Comparison of ENCODE assay signal across 23 mouse cellular contexts in the genomic region with DNA sequence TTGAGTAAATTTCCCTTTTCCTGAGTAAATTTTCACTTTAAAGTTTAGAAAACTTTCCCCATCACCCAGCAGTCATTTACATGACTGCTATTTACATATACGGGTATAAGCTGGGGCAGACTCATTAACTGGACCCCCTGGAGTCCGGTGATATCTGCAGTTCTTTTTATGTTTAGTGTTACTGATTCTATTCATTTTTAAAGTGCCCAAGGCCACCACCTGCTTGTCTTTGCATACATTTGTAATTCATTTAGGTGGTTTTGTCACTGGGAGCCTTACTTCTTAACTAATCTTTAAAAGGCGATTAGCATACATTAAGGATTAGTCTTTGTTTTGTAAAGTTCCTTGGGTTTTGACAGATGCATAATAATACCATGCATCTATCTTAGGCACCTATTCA. TPM values are rescaled to one million over a fixed set of nuclear protein-coding genes. Genes with fewer than 3 reads are reported as not detected.
DNase-seq lines count a peak whose midpoint lies in the region; ATAC-seq and TF ChIP-seq lines count a peak whose summit lies in the region.
"Had no signal": no experiment of that assay in that cellular context is flagged by ENCODE, and none has a peak within 500 bp of the region (broad histone marks: within the 10 kb centered on the region; RNA-seq: fewer than 3 reads in every experiment).

No protein-coding gene starts in this region.

- H3K9me3 ChIP-seq in midbrain, embryonic 11.5 days (ENCODE audit: control insufficient read depth, low read length), result no peaks in the 10 kb centered on the region
- H3K9me3 ChIP-seq in midbrain, embryonic 15.5 days, result no peaks in the 10 kb centered on the region
- no peaks in the 10 kb centered on the region for H3K9me3 ChIP-seq in CH12.LX (replicated peaks; ENCODE audit: low read length)
- H3K9me3 ChIP-seq: heart, embryonic 10.5 days; heart, embryonic 13.5 days had no signal

- no peak overlapping the region for H3K4me2 ChIP-seq in midbrain, embryonic 11.5 days
- no peak overlapping the region for H3K4me2 ChIP-seq in midbrain, embryonic 15.5 days
- peak overlapping the region; percentile 29 for H3K4me2 ChIP-seq in CH12.LX (ENCODE audit: insufficient read depth, low read depth, poor library complexity, severe bottlenecking)
- H3K4me2 ChIP-seq: forebrain, embryonic 13.5 days; heart, embryonic 13.5 days; hindbrain, embryonic 14.5 days had no signal

- no peak overlapping the region for H3K9ac ChIP-seq in midbrain, embryonic 11.5 days (ENCODE audit: low read length)
- H3K9ac ChIP-seq in midbrain, embryonic 15.5 days, result no peak overlapping the region
- peak overlapping the region; percentile 48; the same call in 1 of the 2 replicates for H3K9ac ChIP-seq in CH12.LX (ENCODE audit: insufficient read depth, low read depth)
- H3K9ac ChIP-seq: forebrain, embryonic 13.5 days; heart, embryonic 13.5 days; hindbrain, embryonic 14.5 days had no signal

- TF ChIP-seq POLR2A in CH12.LX (IDR thresholded peaks at IDR 0.05; ENCODE audit: low read depth, low read length), result no peak
- TF ChIP-seq POLR2A in cerebellum, adult 2 months (IDR thresholded peaks at IDR 0.05; ENCODE audit: borderline replicate concordance, insufficient read depth, low read length), result no peak

- TF ChIP-seq CTCF in CH12.LX (conservative IDR thresholded peaks at IDR 0.05 in 1 of 2, IDR thresholded peaks at IDR 0.05 in 1 of 2; ENCODE audit: low read depth in 2 of 2, low read length in 2 of 2), result no peak
- no peak for TF ChIP-seq CTCF in cerebellum, adult 2 months (IDR thresholded peaks at IDR 0.05; ENCODE audit: borderline replicate concordance, insufficient read depth, low read depth, low read length)

- TF ChIP-seq RAD21 in CH12.LX (IDR thresholded peaks at IDR 0.05; ENCODE audit: low read depth, low read length), result no peak

- no peaks in the 10 kb centered on the region for H3K27me3 ChIP-seq in midbrain, embryonic 11.5 days (ENCODE audit: control insufficient read depth, insufficient read depth, low read length)
- no peaks in the 10 kb centered on the region for H3K27me3 ChIP-seq in midbrain, embryonic 15.5 days (replicated peaks)
- H3K27me3 ChIP-seq in CH12.LX (replicated peaks), result no peaks in the 10 kb centered on the region
- H3K27me3 ChIP-seq in cerebellum, adult 2 months (ENCODE audit: control insufficient read depth, insufficient read depth, low read length), result no peaks in the 10 kb centered on the region
- H3K27me3 ChIP-seq: forebrain, embryonic 13.5 days; heart, embryonic 13.5 days had no signal

- in situ Hi-C loops in CH12.LX (cut with MboI; ENCODE audit: low pct_ligation_motif_present, low pct_unique_long_range_greater_than_20kb, low sequenced_read_pairs), result no loop called here

- dilution Hi-C loops in CH12.LX (cut with MboI; ENCODE audit: extremely low pct_ligation_motif_present, extremely low pct_unique_long_range_greater_than_20kb, low sequenced_read_pairs), result no loop called here

- no peak overlapping the region for H3K4me3 ChIP-seq in midbrain, embryonic 11.5 days (ENCODE audit: low read depth, low read length)
- no peak overlapping the region for H3K4me3 ChIP-seq in midbrain, embryonic 15.5 days
- peak overlapping the region in 1 of 3 experiments; percentile 43 for H3K4me3 ChIP-seq in CH12.LX (replicated peaks in 1 of 3; ENCODE audit: low read depth in 2 of 3, low read length in 2 of 3, poor library complexity in 1 of 3)
- no peak overlapping the region for H3K4me3 ChIP-seq in cerebellum, adult 2 months (replicated peaks; ENCODE audit: insufficient read depth, low read depth, low read length)
- H3K4me3 ChIP-seq: forebrain, embryonic 10.5 days; forebrain, embryonic 13.5 days; heart, embryonic 10.5 days; heart, embryonic 13.5 days had no signal

- no peak for DNase-seq in midbrain, embryonic 11.5 days (ENCODE audit: low spot score, missing footprints)
- no peak for DNase-seq in CH12.LX (ENCODE audit: extremely low read depth)
- peak; percentile 82 for DNase-seq in R1 (ENCODE audit: low read depth, low spot score)
- DNase-seq in cerebellum, adult 2 months, result no peak
- no peak for DNase-seq in kidney, postnatal 10 days
- DNase-seq: adrenal gland, adult 2 months; adrenal gland, postnatal 14 days; B cell, adult 2 months; cerebellum, adult 11-12 months; cerebellum, adult 9-10 months; cerebellum, postnatal 14 days; gastrocnemius, postnatal 25 days; heart, adult 18-20 months; heart, postnatal 14 days; heart, postnatal 4 days had no signal

- peaks cover 10% of the 10 kb centered on the region for H3K79me2 ChIP-seq in CH12.LX (replicated peaks; ENCODE audit: control insufficient read depth, extremely low read depth, insufficient read depth, poor library complexity, severe bottlenecking)

- no peak overlapping the region for H3K27ac ChIP-seq in midbrain, embryonic 11.5 days (ENCODE audit: low read depth, low read length)
- no peak overlapping the region for H3K27ac ChIP-seq in midbrain, embryonic 15.5 days
- peak overlapping the region; percentile 73; the same call in 1 of the 2 replicates for H3K27ac ChIP-seq in CH12.LX (ENCODE audit: insufficient read depth, low read depth)
- H3K27ac ChIP-seq in cerebellum, adult 2 months (ENCODE audit: insufficient read depth, low read length), result no peak overlapping the region
- H3K27ac ChIP-seq: forebrain, embryonic 10.5 days; forebrain, embryonic 13.5 days; heart, embryonic 10.5 days; heart, embryonic 13.5 days; hindbrain, embryonic 14.5 days; hindbrain, postnatal 0 days had no signal

- 0 out of 2 replicates have a peak, but pooled peaks have one; percentile 44 for ATAC-seq in midbrain, embryonic 11.5 days (ENCODE audit: low FRiP score)
- ATAC-seq in midbrain, embryonic 15.5 days (replicated peaks), result no peak
- ATAC-seq: forebrain, embryonic 13.5 days; hindbrain, postnatal 0 days; inflammation-experienced regulatory T-cells, adult 6 months had no signal

- no peak for TF ChIP-seq EP300 in CH12.LX (IDR thresholded peaks at IDR 0.05; ENCODE audit: low read length)

- H3K36me3 ChIP-seq in midbrain, embryonic 11.5 days (ENCODE audit: control insufficient read depth, insufficient read depth, low read length), result no peaks in the 10 kb centered on the region
- no peaks in the 10 kb centered on the region; the same call in 1 of the 2 replicates for H3K36me3 ChIP-seq in midbrain, embryonic 15.5 days (replicated peaks)
- H3K36me3 ChIP-seq in CH12.LX (replicated peaks in 1 of 2; ENCODE audit: control insufficient read depth in 1 of 2, insufficient read depth in 1 of 2, low read length in 1 of 2), result peaks cover 36 to 47% of the 10 kb centered on the region in 2 experiments

- 23% methylated on average over 3 of the region's 3 CpGs for WGBS in midbrain, embryonic 11.5 days
- 25% methylated on average over 3 of the region's 3 CpGs for WGBS in midbrain, embryonic 15.5 days
- 52% methylated on average over 3 of the region's 3 CpGs for WGBS in cerebellum, adult 2 months

- H3K4me1 ChIP-seq in midbrain, embryonic 11.5 days (ENCODE audit: control insufficient read depth, insufficient read depth, low read length), result peaks cover 3% of the 10 kb centered on the region; the same call in 1 of the 2 replicates
- H3K4me1 ChIP-seq in midbrain, embryonic 15.5 days, result no peaks in the 10 kb centered on the region
- H3K4me1 ChIP-seq in CH12.LX (ENCODE audit: control insufficient read depth in 1 of 2, insufficient read depth in 2 of 2), result peaks cover 4 to 42% of the 10 kb centered on the region in 2 experiments; a peak in 3 of 4 replicates
- H3K4me1 ChIP-seq in cerebellum, adult 2 months (ENCODE audit: control insufficient read depth, insufficient read depth, low read length), result no peaks in the 10 kb centered on the region
- H3K4me1 ChIP-seq: forebrain, embryonic 10.5 days; heart, embryonic 10.5 days had no signal

TF ChIP-seq in CH12.LX, 34 proteins besides CTCF, POLR2A, EP300 and RAD21:
- no peak for TF ChIP-seq SMC3 (IDR thresholded peaks at IDR 0.05; ENCODE audit: low read depth, low read length)
- 0 out of 2 replicates have a peak, but pooled peaks have one; percentile 17 for TF ChIP-seq BHLHE40 (IDR thresholded peaks at IDR 0.05; ENCODE audit: low read depth, low read length)
TF ChIP-seq in CH12.LX: peak in this region for 1.

RNA-seq across cellular contexts. Expression of a gene that starts 8.2 kb away (rescaled TPM):
- polyA plus RNA-seq in midbrain, embryonic 11.5 days (2014; fragmentation: Nextera tagmentation; extraction: Ambion mirVana), result 13.2 and 13.3 TPM in 2 replicates
- 21.7 and 22.1 TPM in 2 replicates for polyA plus RNA-seq in midbrain, embryonic 15.5 days (2015; fragmentation: Nextera tagmentation; extraction: Ambion mirVana)
- total RNA-seq in CH12.LX (2012; rRNA removed) (102 and 177 TPM in 2 replicates), CH12.LX (2014; rRNA removed) (91.7 and 119 TPM in 2 replicates)
- polyA plus RNA-seq in CH12.LX (2012; ENCODE audit: insufficient read length, low read depth), result 146 and 171 TPM in 2 replicates
- 47.9 and 50.5 TPM in 2 replicates for polyA plus RNA-seq in cerebellum, adult 2 months (2012; rRNA removed)

RNA-seq across cellular contexts. Expression of a gene that starts 14.0 kb away (rescaled TPM):
- polyA plus RNA-seq in midbrain, embryonic 11.5 days (2014; fragmentation: Nextera tagmentation; extraction: Ambion mirVana), result 10.1 and 11.2 TPM in 2 replicates
- polyA plus RNA-seq in midbrain, embryonic 15.5 days (2015; fragmentation: Nextera tagmentation; extraction: Ambion mirVana), result 42.2 and 42.9 TPM in 2 replicates
- 28.8 and 30.6 TPM in 2 replicates for total RNA-seq in CH12.LX (2012; rRNA removed)
- 15.2 and 21.2 TPM in 2 replicates for total RNA-seq in CH12.LX (2014; rRNA removed)
- 25.5 and 26.4 TPM in 2 replicates for polyA plus RNA-seq in CH12.LX (2012; ENCODE audit: insufficient read length, low read depth)
- 40.6 and 46.8 TPM in 2 replicates for polyA plus RNA-seq in cerebellum, adult 2 months (2012; rRNA removed)

RNA-seq across cellular contexts. Expression of a gene that starts 28.7 kb away (rescaled TPM):
- polyA plus RNA-seq in midbrain, embryonic 11.5 days (2014; fragmentation: Nextera tagmentation; extraction: Ambion mirVana), result 33.9 and 34.8 TPM in 2 replicates
- polyA plus RNA-seq in midbrain, embryonic 15.5 days (2015; fragmentation: Nextera tagmentation; extraction: Ambion mirVana), result 49.1 and 53.2 TPM in 2 replicates
- total RNA-seq in CH12.LX (2012; rRNA removed) (46.6 and 67.8 TPM in 2 replicates), CH12.LX (2014; rRNA removed) (58.0 and 61.5 TPM in 2 replicates)
- 92.7 and 101 TPM in 2 replicates for polyA plus RNA-seq in CH12.LX (2012; ENCODE audit: insufficient read length, low read depth)
- 49.4 and 52.5 TPM in 2 replicates for polyA plus RNA-seq in cerebellum, adult 2 months (2012; rRNA removed)

RNA-seq across cellular contexts. Expression of a gene that starts 29.2 kb away (rescaled TPM):
- 143 and 160 TPM in 2 replicates for polyA plus RNA-seq in midbrain, embryonic 11.5 days (2014; fragmentation: Nextera tagmentation; extraction: Ambion mirVana)
- 222 and 224 TPM in 2 replicates for polyA plus RNA-seq in midbrain, embryonic 15.5 days (2015; fragmentation: Nextera tagmentation; extraction: Ambion mirVana)
- total RNA-seq in CH12.LX (2012; rRNA removed) (94.3 and 103 TPM in 2 replicates), CH12.LX (2014; rRNA removed) (96.6 and 101 TPM in 2 replicates)
- 119 and 130 TPM in 2 replicates for polyA plus RNA-seq in CH12.LX (2012; ENCODE audit: insufficient read length, low read depth)
- 165 and 174 TPM in 2 replicates for polyA plus RNA-seq in cerebellum, adult 2 months (2012; rRNA removed)

RNA-seq across cellular contexts. Expression of a gene that starts 29.3 kb away (rescaled TPM):
- polyA plus RNA-seq in midbrain, embryonic 11.5 days (2014; fragmentation: Nextera tagmentation; extraction: Ambion mirVana), result 163 and 179 TPM in 2 replicates
- polyA plus RNA-seq in midbrain, embryonic 15.5 days (2015; fragmentation: Nextera tagmentation; extraction: Ambion mirVana), result 173 and 178 TPM in 2 replicates
- total RNA-seq in CH12.LX (2012; rRNA removed) (37.6 and 38.8 TPM in 2 replicates), CH12.LX (2014; rRNA removed) (25.8 and 33.1 TPM in 2 replicates)
- polyA plus RNA-seq in CH12.LX (2012; ENCODE audit: insufficient read length, low read depth), result 75.9 and 76.7 TPM in 2 replicates
- 27.5 TPM in 2 replicates for polyA plus RNA-seq in cerebellum, adult 2 months (2012; rRNA removed)
